Mouse (Mus musculus) brown adipose tissue, adult 24 weeks (tissue): ENCODE measurements around the gene Rtn4r. TPM values are rescaled to one million over a fixed set of nuclear protein-coding genes. Genes with fewer than 3 reads are reported as not detected.
"Not testable (repeated sequence)": the region's sequence is repeated elsewhere in the genome, so short reads cannot be mapped to it uniquely, and the experiment has no call there.

Source experiments
- H3K27ac ChIP-seq: fragments of 200-500 bp; replicated peaks from 2 replicates; pipeline ENCODE4 v1.5.1; 2012; ENCODE audit warnings: low read depth, mild to moderate bottlenecking, low read length
- H3K4me1 ChIP-seq: fragments of 200-500 bp; 2 replicates; pipeline ENCODE4 v1.6.1; 2012; ENCODE audit warnings: low read length, mixed read lengths; ENCODE audit not compliant: control insufficient read depth, insufficient read depth, insufficient read length
- H3K4me3 ChIP-seq: fragments of 200-500 bp; 2 replicates; pipeline ENCODE4 v1.5.1; 2012; ENCODE audit warnings: low read depth, mild to moderate bottlenecking, low read length, moderate library complexity; ENCODE audit not compliant: insufficient read depth
- polyA plus RNA-seq: library from polyadenylated mRNA; stranded (reverse); fragments of >200 nt; gene quantifications from 2 replicates; pipeline ENCODE4 v1.2.4, GENCODE M21; 2012; ENCODE audit not compliant: missing spikeins, insufficient read depth, insufficient read length

The Rtn4r gene
- polyA plus RNA-seq, 1 experiment, result not detected

- no peak overlapping the region for H3K27ac ChIP-seq
- no peaks in the 10 kb centered on the region for H3K4me1 ChIP-seq
- H3K4me3 ChIP-seq, result no peak overlapping the region
These were observed 55.3 kb downstream of the Rtn4r start for GRCm38 (mm10) chr16:18182766-18183165.

- H3K4me3 ChIP-seq, result no peak overlapping the region
- H3K4me1 ChIP-seq, result no peaks in the 10 kb centered on the region
- H3K27ac ChIP-seq, result no peak overlapping the region
These were observed 58.4 kb downstream of the Rtn4r start for GRCm38 (mm10) chr16:18185715-18186449.

GRCm38 (mm10) chr16:18186798-18187197 lies 59.4 kb downstream of the Rtn4r start:
- no peak overlapping the region for H3K4me3 ChIP-seq
- H3K27ac ChIP-seq, result no peak overlapping the region
- H3K4me1 ChIP-seq, result no peaks in the 10 kb centered on the region

DNA sequence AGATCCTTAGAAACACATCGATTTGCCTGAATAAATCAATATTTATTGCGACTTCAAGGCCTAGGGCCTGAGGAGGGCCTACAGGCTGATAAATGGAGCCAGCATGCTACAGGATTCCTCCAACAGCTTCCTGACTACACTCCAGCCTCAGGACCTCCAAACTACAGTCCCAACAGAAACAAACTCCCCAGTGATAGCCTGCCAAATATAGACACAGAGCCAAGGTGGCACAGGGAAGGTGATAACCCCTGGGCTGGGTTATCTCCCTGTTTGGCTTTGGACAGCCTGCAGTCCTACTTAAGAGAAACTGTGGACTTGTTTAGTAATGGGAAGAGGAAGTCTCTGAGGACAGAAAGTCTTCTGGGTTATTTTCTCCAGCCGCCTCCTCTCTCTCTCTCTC lies 59.8 kb downstream of the Rtn4r start:
- Histone ChIP-seq H3K27ac (no peak overlapping the region), H3K4me3 (no peak overlapping the region)

DNA sequence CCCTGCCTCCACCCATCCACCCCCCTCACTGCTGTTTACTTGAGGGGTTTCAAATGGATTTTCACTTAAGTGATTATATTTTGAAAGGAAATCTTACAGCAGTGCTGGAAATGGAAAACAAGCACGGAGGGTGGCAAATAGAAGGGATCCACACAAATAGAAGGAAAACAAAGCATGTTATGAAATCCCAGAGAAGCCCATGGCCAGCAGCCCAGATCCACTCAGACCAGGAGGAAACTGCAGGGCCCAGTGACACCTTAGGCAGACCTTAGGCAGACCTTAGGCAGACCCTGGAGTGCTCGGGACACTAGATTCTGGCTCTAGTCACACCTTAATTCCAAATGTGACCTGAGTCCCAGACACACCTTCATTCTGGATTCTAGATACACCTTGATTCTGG lies 63.6 kb downstream of the Rtn4r start:
- H3K27ac ChIP-seq, result no peak overlapping the region
- H3K4me3 ChIP-seq, result no peak overlapping the region
- H3K4me1 ChIP-seq, result no peaks in the 10 kb centered on the region

More for the DNA sequence above, 59.8 kb downstream of the Rtn4r start:
- no peaks in the 10 kb centered on the region for H3K4me1 ChIP-seq

DNA sequence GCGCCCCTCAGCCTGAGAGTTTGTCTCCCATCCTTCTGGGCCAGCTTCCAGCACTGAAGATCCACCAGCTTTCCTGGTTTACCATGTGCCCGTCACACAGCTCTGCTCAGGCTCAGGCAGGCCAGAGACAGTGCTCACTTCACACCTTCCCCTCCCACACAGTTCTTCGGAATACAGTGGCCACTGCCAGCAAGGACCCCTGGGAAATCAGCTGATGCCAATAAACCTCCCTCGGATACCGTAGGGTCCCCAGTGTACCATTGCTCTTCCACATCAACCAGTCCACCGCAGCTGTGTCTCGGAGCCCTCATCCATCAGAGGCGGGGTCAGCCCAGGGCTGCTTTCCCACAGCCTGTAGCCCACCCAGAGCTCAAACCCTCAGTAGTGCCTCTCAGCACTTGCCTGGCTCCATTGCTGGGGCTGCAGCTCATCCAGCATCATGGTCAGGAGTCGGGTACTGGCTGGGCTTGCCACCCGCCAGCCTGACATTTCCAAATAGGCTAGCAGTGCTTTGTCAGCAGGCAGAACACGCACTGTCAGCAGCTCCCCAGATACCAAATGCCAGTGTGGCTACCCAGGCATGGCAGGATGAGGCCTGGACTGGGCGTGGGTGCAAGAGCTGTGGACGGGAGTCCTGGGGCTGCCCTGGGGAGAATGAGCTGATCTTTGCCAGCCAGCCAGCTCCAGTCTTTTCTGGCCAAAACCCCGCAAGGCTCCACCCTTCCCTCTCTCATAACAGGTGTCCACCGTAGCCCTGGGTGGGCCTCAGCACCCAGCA lies 67.0 kb downstream of the Rtn4r start:
- Histone ChIP-seq H3K27ac (no peak overlapping the region), H3K4me1 (no peaks in the 10 kb centered on the region), H3K4me3 (no peak overlapping the region)

- Histone ChIP-seq H3K4me1 (no peaks in the 10 kb centered on the region), H3K27ac (no peak overlapping the region), H3K4me3 (no peak overlapping the region)
These were observed 67.6 kb downstream of the Rtn4r start for GRCm38 (mm10) chr16:18195068-18195467.

- H3K4me1 ChIP-seq, H3K4me3 ChIP-seq, H3K27ac ChIP-seq: not testable (repeated sequence)
These were observed 68.1 kb downstream of the Rtn4r start for GRCm38 (mm10) chr16:18195561-18195960.

DNA sequence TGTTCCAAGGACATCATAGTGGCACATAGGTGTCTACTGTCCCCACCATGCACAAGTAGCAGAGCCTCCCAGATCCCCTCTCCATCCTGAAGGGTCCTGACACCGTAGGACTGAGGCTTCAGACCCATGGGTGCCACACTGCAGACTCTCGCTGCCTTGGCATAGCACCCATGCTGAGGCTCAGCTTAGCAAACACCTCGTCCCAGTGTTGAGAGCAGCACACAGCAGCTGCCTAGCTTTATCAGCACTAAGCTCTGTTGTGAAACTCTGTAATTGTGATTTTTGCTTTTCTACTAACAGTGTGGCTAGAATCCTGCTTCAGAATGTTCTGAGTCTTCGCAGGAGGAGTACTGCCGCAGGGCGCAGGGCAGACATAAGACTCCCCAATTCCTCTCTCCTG lies 70.4 kb downstream of the Rtn4r start:
- H3K4me3 ChIP-seq, result no peak overlapping the region
- no peaks in the 10 kb centered on the region for H3K4me1 ChIP-seq
- no peak overlapping the region for H3K27ac ChIP-seq

DNA sequence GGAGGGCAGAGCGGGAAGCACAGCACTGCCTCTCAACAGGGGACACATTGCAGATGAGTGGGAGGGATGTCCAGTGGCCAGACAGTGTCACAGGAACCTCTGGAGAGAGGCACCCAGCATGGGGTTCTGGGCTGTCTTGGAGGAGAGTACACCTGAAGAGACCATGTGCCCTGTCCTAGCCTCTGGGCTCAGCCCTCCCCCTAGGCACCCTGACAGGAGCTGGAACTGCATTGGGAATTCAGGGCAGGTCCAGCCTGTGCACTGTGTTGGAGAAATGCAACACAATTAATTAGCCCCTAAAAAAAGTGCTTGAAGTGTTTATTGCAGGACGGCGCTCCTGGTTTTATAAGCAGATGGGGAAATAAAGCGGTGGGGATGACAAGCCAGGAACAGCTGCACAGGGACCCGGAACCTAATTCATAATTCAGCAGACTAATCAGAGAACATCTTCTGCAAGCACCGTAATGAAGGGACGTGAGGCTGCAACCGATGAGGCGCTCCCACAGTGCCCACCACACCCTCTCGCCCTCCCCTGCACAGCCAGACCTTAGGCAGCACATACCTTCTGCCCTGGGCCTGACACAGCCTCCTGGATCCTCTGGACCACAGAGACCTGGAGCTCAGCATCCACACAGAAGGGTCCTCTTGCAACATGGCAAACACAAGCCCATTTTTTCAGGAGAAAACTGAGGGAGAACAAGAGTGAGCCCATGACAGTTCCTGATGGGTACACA lies 71.1 kb downstream of the Rtn4r start:
- Histone ChIP-seq H3K27ac (no peak overlapping the region), H3K4me3 (no peak overlapping the region), H3K4me1 (no peaks in the 10 kb centered on the region)

DNA sequence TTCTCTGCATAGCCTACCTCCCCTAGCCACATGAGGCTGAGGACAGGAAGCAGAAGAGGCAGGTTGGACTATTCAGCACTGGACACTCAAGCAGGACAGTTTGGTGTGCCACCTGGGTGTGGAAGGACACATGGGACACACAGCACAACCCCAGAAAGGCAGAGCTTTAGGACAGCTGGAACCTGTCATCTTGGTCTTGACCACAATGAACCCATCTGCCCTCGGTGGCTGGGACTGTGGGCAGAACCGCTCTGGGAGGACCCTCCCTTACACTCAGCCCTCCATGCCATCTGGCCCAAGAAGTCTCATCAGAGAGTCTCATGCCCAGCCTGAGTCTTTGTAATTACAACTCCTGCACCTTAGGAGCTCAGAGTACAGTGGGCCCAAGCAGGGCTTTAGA lies 72.6 kb downstream of the Rtn4r start:
- Histone ChIP-seq H3K4me1 (no peaks in the 10 kb centered on the region), H3K4me3 (no peak overlapping the region)

DNA sequence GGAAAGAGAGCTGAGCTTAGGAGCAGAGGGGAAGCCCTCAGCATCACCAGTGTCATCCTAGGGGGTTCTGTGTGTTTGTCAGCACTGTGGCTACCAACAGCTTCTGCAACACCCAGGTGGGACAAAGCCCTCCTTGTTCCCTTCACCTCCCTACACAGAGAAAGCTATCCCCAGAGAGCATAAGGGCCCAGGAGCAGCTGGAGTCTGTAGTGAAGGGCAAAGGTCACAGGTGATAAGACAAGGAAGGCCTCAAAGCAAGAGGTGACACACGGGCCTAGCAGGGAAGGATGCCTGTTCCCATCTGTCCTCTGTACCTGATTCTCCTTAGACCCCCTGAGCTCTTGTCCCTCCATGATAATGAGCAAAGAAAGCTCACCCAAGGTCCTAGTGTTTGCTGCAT lies 74.2 kb downstream of the Rtn4r start:
- H3K4me3 ChIP-seq, result no peak overlapping the region
- H3K27ac ChIP-seq, result no peak overlapping the region
- H3K4me1 ChIP-seq, result no peaks in the 10 kb centered on the region

More for the DNA sequence above, 72.6 kb downstream of the Rtn4r start:
- no peak overlapping the region for H3K27ac ChIP-seq

Other genes starting within 250 kb of the Rtn4r start
- not detected in 2 replicates for gene Gm20518, start 236.0 kb upstream of the Rtn4r start, polyA plus RNA-seq
- gene Tssk1, start 233.4 kb upstream of the Rtn4r start, polyA plus RNA-seq, result 0.28 TPM in 1 of 2 replicates, not detected in the other
- gene Dgcr2, start 229.1 kb upstream of the Rtn4r start, polyA plus RNA-seq, result 15.5 and 17.6 TPM in 2 replicates
- not detected in 2 replicates for gene Tssk2, start 229.0 kb upstream of the Rtn4r start, polyA plus RNA-seq
- 8.3 and 8.8 TPM in 2 replicates for gene Ess2, start 216.3 kb upstream of the Rtn4r start, polyA plus RNA-seq
- gene Gsc2, start 212.6 kb upstream of the Rtn4r start, polyA plus RNA-seq, result not detected in 2 replicates
- 1,001 and 1,166 TPM in 2 replicates for gene Slc25a1, start 199.4 kb upstream of the Rtn4r start, polyA plus RNA-seq
- gene Vpreb2, start 147.2 kb upstream of the Rtn4r start, polyA plus RNA-seq, result not detected in 2 replicates
- gene Dgcr6, start 74.8 kb upstream of the Rtn4r start, polyA plus RNA-seq, result 125 and 134 TPM in 2 replicates
- 14.8 and 27.5 TPM in 2 replicates for gene Prodh, start 37.4 kb upstream of the Rtn4r start, polyA plus RNA-seq
- gene Ccdc188, start 90.2 kb downstream of the Rtn4r start, polyA plus RNA-seq, result not detected in 2 replicates
- gene Zdhhc8, start 107.5 kb downstream of the Rtn4r start, polyA plus RNA-seq, result 4.9 and 5.1 TPM in 2 replicates
- gene Trmt2a, start 121.0 kb downstream of the Rtn4r start, polyA plus RNA-seq, result 18.1 and 23.3 TPM in 2 replicates
- 85.5 and 92.7 TPM in 2 replicates for gene Ranbp1, start 121.1 kb downstream of the Rtn4r start, polyA plus RNA-seq
- not detected in 2 replicates for gene Gm49776, start 130.7 kb downstream of the Rtn4r start, polyA plus RNA-seq
- 4.8 and 4.9 TPM in 2 replicates for gene Dgcr8, start 161.6 kb downstream of the Rtn4r start, polyA plus RNA-seq
- 23.5 and 26.3 TPM in 2 replicates for gene Tango2, start 220.5 kb downstream of the Rtn4r start, polyA plus RNA-seq
- 3.8 and 4.7 TPM in 2 replicates for gene Arvcf, start 220.5 kb downstream of the Rtn4r start, polyA plus RNA-seq